ENCODE assay signal across 25 mouse cellular contexts in genomic region chr12:11198026-11198425, GRCm38 (mm10). TPM values are rescaled to one million over a fixed set of nuclear protein-coding genes. Genes with fewer than 3 reads are reported as not detected.
A peak's percentile ranks its signal among the peaks of the same experiment; 100 is the strongest.
DNase-seq lines count a peak whose midpoint lies in the region; ATAC-seq lines count a peak whose summit lies in the region.
"Had no signal": no experiment of that assay in that cellular context is flagged by ENCODE, and none has a peak within 500 bp of the region (broad histone marks: within the 10 kb centered on the region; RNA-seq: fewer than 3 reads in every experiment).

No protein-coding gene starts in this region.

- no peaks in the 10 kb centered on the region for H3K36me3 ChIP-seq in midbrain, embryonic 11.5 days (ENCODE audit: control insufficient read depth, insufficient read depth, low read length)
- H3K36me3 ChIP-seq in midbrain, embryonic 14.5 days (ENCODE audit: control insufficient read depth, insufficient read depth, low read length) = no peaks in the 10 kb centered on the region
- H3K36me3 ChIP-seq in embryonic facial prominence, embryonic 10.5 days (replicated peaks) = no peaks in the 10 kb centered on the region
- no peaks in the 10 kb centered on the region for H3K36me3 ChIP-seq in forebrain, embryonic 15.5 days
- H3K36me3 ChIP-seq: embryonic facial prominence, embryonic 13.5 days; heart, embryonic 15.5 days; hindbrain, embryonic 10.5 days had no signal

- H3K4me1 ChIP-seq in midbrain, embryonic 11.5 days (ENCODE audit: control insufficient read depth, insufficient read depth, low read length) = peaks cover 4% of the 10 kb centered on the region; the same call in 1 of the 2 replicates
- H3K4me1 ChIP-seq in midbrain, embryonic 14.5 days (ENCODE audit: control insufficient read depth, insufficient read depth, low read length) = no peaks in the 10 kb centered on the region
- H3K4me1 ChIP-seq in embryonic facial prominence, embryonic 10.5 days = peaks cover 9% of the 10 kb centered on the region
- no peaks in the 10 kb centered on the region for H3K4me1 ChIP-seq in forebrain, embryonic 15.5 days
- H3K4me1 ChIP-seq: embryonic facial prominence, embryonic 13.5 days had no signal

- no peaks in the 10 kb centered on the region for H3K27me3 ChIP-seq in midbrain, embryonic 11.5 days (ENCODE audit: control insufficient read depth, insufficient read depth, low read length)
- no peaks in the 10 kb centered on the region for H3K27me3 ChIP-seq in midbrain, embryonic 14.5 days (ENCODE audit: control insufficient read depth, insufficient read depth, low read length)
- no peaks in the 10 kb centered on the region for H3K27me3 ChIP-seq in embryonic facial prominence, embryonic 10.5 days (replicated peaks; ENCODE audit: low read depth, poor library complexity, severe bottlenecking)
- no peaks in the 10 kb centered on the region for H3K27me3 ChIP-seq in forebrain, embryonic 15.5 days
- H3K27me3 ChIP-seq: embryonic facial prominence, embryonic 13.5 days; heart, embryonic 15.5 days had no signal

- no peak for DNase-seq in midbrain, embryonic 11.5 days (ENCODE audit: low spot score, missing footprints)
- DNase-seq in midbrain, embryonic 14.5 days = no peak
- peak; percentile 13 for DNase-seq in embryonic facial prominence, embryonic 10.5 days (ENCODE audit: low spot score)
- peak; percentile 62 for DNase-seq in retina, postnatal 1 day
- DNase-seq in left cerebral cortex, adult 11 months (ENCODE audit: low spot score) = no peak
- no peak for DNase-seq in adrenal gland, adult 8-10 months
- DNase-seq: cerebellum, adult 11 months; cerebellum, postnatal 25 days; gastrocnemius, adult 2 months; heart, adult 18-20 months; kidney, adult 8-10 months; kidney, postnatal 36 days; liver; lung, embryonic 14.5 days; lung, postnatal 4 days had no signal

- H3K4me3 ChIP-seq in midbrain, embryonic 11.5 days (ENCODE audit: low read depth, low read length) = no peak overlapping the region
- no peak overlapping the region for H3K4me3 ChIP-seq in midbrain, embryonic 14.5 days (replicated peaks; ENCODE audit: low read depth, low read length)
- no peak overlapping the region for H3K4me3 ChIP-seq in embryonic facial prominence, embryonic 10.5 days
- H3K4me3 ChIP-seq in forebrain, embryonic 15.5 days = no peak overlapping the region
- H3K4me3 ChIP-seq: embryonic facial prominence, embryonic 13.5 days; gastrocnemius, adult 2 months; heart, embryonic 15.5 days; hindbrain, embryonic 10.5 days; myocyte had no signal

- no peaks in the 10 kb centered on the region for H3K9me3 ChIP-seq in midbrain, embryonic 11.5 days (ENCODE audit: control insufficient read depth, low read length)
- H3K9me3 ChIP-seq in midbrain, embryonic 14.5 days (ENCODE audit: control insufficient read depth, low read length) = no peaks in the 10 kb centered on the region
- H3K9me3 ChIP-seq in embryonic facial prominence, embryonic 10.5 days = no peaks in the 10 kb centered on the region
- H3K9me3 ChIP-seq in forebrain, embryonic 15.5 days = no peaks in the 10 kb centered on the region
- H3K9me3 ChIP-seq: embryonic facial prominence, embryonic 13.5 days; heart, embryonic 15.5 days; hindbrain, embryonic 10.5 days had no signal

- 0 out of 2 replicates have a peak, but pooled peaks have one; percentile 45 for ATAC-seq in midbrain, embryonic 11.5 days (ENCODE audit: low FRiP score)
- no peak for ATAC-seq in midbrain, embryonic 14.5 days (ENCODE audit: low FRiP score, low TSS enrichment)
- 0 out of 2 replicates have a peak, but pooled peaks have one; percentile 29 for ATAC-seq in forebrain, embryonic 15.5 days (replicated peaks)
- ATAC-seq in monocyte, adult 5-6 weeks (replicated peaks; ENCODE audit: insufficient number of reproducible peaks, low FRiP score, low TSS enrichment, poor library complexity, severe bottlenecking) = no peak

- no peak overlapping the region for H3K9ac ChIP-seq in midbrain, embryonic 11.5 days (ENCODE audit: low read length)
- no peak overlapping the region for H3K9ac ChIP-seq in midbrain, embryonic 14.5 days (replicated peaks; ENCODE audit: low read length)
- no peak overlapping the region for H3K9ac ChIP-seq in forebrain, embryonic 15.5 days (replicated peaks)
- H3K9ac ChIP-seq: embryonic facial prominence, embryonic 13.5 days; heart, embryonic 15.5 days; lung, embryonic 14.5 days had no signal

- no peak overlapping the region for H3K27ac ChIP-seq in midbrain, embryonic 11.5 days (ENCODE audit: low read depth, low read length)
- H3K27ac ChIP-seq in midbrain, embryonic 14.5 days (replicated peaks; ENCODE audit: low read depth, low read length) = no peak overlapping the region
- H3K27ac ChIP-seq in embryonic facial prominence, embryonic 10.5 days (replicated peaks) = no peak overlapping the region
- H3K27ac ChIP-seq in forebrain, embryonic 15.5 days (replicated peaks) = no peak overlapping the region
- H3K27ac ChIP-seq: embryonic facial prominence, embryonic 13.5 days; gastrocnemius, adult 2 months; heart, embryonic 15.5 days; hindbrain, embryonic 10.5 days had no signal

- WGBS in midbrain, embryonic 11.5 days = 21% methylated on average over 4 of the region's 4 CpGs
- 16% methylated on average over 4 of the region's 4 CpGs for WGBS in midbrain, embryonic 14.5 days
- 32% methylated on average over 4 of the region's 4 CpGs for WGBS in embryonic facial prominence, embryonic 10.5 days
- WGBS in forebrain, embryonic 15.5 days = 8% methylated on average over 4 of the region's 4 CpGs

- H3K4me2 ChIP-seq in midbrain, embryonic 11.5 days = no peak overlapping the region
- H3K4me2 ChIP-seq in midbrain, embryonic 14.5 days (ENCODE audit: low read length) = no peak overlapping the region
- H3K4me2 ChIP-seq in forebrain, embryonic 15.5 days (replicated peaks) = no peak overlapping the region
- H3K4me2 ChIP-seq: embryonic facial prominence, embryonic 13.5 days; heart, embryonic 15.5 days; lung, embryonic 14.5 days had no signal

RNA-seq across cellular contexts. Expression of gene Msgn1, which starts 10.7 kb away (rescaled TPM):
- not detected in 2 replicates for polyA plus RNA-seq in midbrain, embryonic 11.5 days (2014; fragmentation: Nextera tagmentation; extraction: Ambion mirVana)
- polyA plus RNA-seq in midbrain, embryonic 14.5 days (2014; fragmentation: Nextera tagmentation; extraction: Ambion mirVana) = not detected in 2 replicates
- not detected in 2 replicates for polyA plus RNA-seq in embryonic facial prominence, embryonic 10.5 days (2016; fragmentation: Nextera tagmentation; extraction: Ambion mirVana)
- polyA plus RNA-seq in forebrain, embryonic 15.5 days (2015; fragmentation: Nextera tagmentation; extraction: Ambion mirVana) = not detected in 2 replicates
- total RNA-seq in monocyte, adult 5-6 weeks (2017) = 4.5 to 5.4 TPM in 2 of 3 replicates, not detected in the other
- not detected for total RNA-seq in adrenal gland, adult 8-10 months (2022)
- total RNA-seq: gastrocnemius, adult 2 months; heart, adult 18-20 months; layer of hippocampus, postnatal 25 days; left cerebral cortex, postnatal 36 days; neutrophil, adult 5-6 weeks had no signal
- polyA plus RNA-seq: embryonic facial prominence, embryonic 13.5 days; heart, embryonic 15.5 days; hindbrain, embryonic 10.5 days; lung, embryonic 14.5 days; myocyte; small intestine, adult 2 months had no signal

RNA-seq across cellular contexts. Expression of gene Kcns3, which starts 47.2 kb away (rescaled TPM):
- polyA plus RNA-seq in midbrain, embryonic 11.5 days (2014; fragmentation: Nextera tagmentation; extraction: Ambion mirVana) = 0.26 and 0.34 TPM in 2 replicates
- 0.18 and 0.46 TPM in 2 replicates for polyA plus RNA-seq in midbrain, embryonic 14.5 days (2014; fragmentation: Nextera tagmentation; extraction: Ambion mirVana)
- 0.11 and 0.30 TPM in 2 replicates for polyA plus RNA-seq in embryonic facial prominence, embryonic 10.5 days (2016; fragmentation: Nextera tagmentation; extraction: Ambion mirVana)
- polyA plus RNA-seq in forebrain, embryonic 15.5 days (2015; fragmentation: Nextera tagmentation; extraction: Ambion mirVana) = 0.28 and 0.39 TPM in 2 replicates
- total RNA-seq in monocyte, adult 5-6 weeks (2017) = 0.29 TPM in 1 of 3 replicates, not detected in the others
- 1 to 10 TPM; 2.6 to 7.6 (median 3.8) TPM for total RNA-seq in adrenal gland, adult 8-10 months (2022)
- total RNA-seq: neutrophil, adult 5-6 weeks had no signal
- polyA plus RNA-seq: myocyte had no signal

Comparison
In these comparisons a context has a peak if more than half of its experiments do, and no peak if none do; other contexts are left out.
1. ATAC-seq: peak in midbrain, embryonic 11.5 days (single experiment) and forebrain, embryonic 15.5 days (single experiment); none in midbrain, embryonic 14.5 days (single experiment) and monocyte, adult 5-6 weeks (single experiment).
2. DNase-seq: peak in embryonic facial prominence, embryonic 10.5 days (single experiment) and retina, postnatal 1 day (single experiment); none in midbrain, embryonic 11.5 days (single experiment), midbrain, embryonic 14.5 days (single experiment), left cerebral cortex, adult 11 months (single experiment) and adrenal gland, adult 8-10 months (single experiment).